Mouse (Mus musculus) thymus, adult 2 months (tissue): ENCODE results near the gene Pld4.

Experiments
- CTCF ChIP-seq: fragments of 200-500 bp; IDR thresholded peaks from 2 replicates; pipeline ENCODE4 v1.5.1; 2012; ENCODE audit warnings: mild to moderate bottlenecking, control low read depth, low read length, moderate library complexity, borderline replicate concordance; ENCODE audit not compliant: control insufficient read depth, poor library complexity, insufficient read depth; ENCODE audit errors: extremely low read depth
- POLR2A ChIP-seq: fragments of 200-500 bp; IDR thresholded peaks from 2 replicates; pipeline ENCODE4 v1.6.1; 2012; ENCODE audit warnings: mild to moderate bottlenecking, low read length, control low read depth, moderate library complexity; ENCODE audit not compliant: control insufficient read depth, poor library complexity, insufficient read depth; ENCODE audit errors: extremely low read depth

DNA sequence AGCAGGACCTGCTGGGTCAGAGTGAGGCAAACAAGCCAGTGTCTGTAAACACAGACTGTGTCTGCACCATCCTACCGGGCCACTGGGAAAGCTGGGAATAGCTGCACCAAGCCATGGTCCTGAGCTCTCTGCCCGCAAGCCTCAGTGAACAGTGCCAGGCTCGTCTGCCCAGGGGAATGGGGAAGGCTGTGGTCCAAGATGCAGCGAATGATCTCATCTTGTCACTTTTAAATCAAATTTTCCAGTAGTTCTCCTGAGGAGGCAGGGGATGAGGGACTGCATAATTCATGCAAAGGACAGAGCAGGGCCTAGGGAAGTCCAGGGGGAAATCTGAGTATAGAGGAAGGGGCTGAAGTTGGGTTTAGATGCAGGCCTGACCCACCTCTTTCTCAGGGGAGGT, 47.3 kb downstream of the Pld4 start:
- TF ChIP-seq POLR2A, result no peak
- no peak for TF ChIP-seq CTCF
